Mouse (Mus musculus): Measurements from ENCODE around the gene Tango6. TPM values are rescaled to one million over a fixed set of nuclear protein-coding genes. Genes with fewer than 3 reads are reported as not detected.
"Not testable (repeated sequence)": the region's sequence is repeated elsewhere in the genome, so short reads cannot be mapped to it uniquely, and the experiment has no call there.

Gene Tango6
- polyA plus RNA-seq, 1 experiment = 1.8 TPM

DNA sequence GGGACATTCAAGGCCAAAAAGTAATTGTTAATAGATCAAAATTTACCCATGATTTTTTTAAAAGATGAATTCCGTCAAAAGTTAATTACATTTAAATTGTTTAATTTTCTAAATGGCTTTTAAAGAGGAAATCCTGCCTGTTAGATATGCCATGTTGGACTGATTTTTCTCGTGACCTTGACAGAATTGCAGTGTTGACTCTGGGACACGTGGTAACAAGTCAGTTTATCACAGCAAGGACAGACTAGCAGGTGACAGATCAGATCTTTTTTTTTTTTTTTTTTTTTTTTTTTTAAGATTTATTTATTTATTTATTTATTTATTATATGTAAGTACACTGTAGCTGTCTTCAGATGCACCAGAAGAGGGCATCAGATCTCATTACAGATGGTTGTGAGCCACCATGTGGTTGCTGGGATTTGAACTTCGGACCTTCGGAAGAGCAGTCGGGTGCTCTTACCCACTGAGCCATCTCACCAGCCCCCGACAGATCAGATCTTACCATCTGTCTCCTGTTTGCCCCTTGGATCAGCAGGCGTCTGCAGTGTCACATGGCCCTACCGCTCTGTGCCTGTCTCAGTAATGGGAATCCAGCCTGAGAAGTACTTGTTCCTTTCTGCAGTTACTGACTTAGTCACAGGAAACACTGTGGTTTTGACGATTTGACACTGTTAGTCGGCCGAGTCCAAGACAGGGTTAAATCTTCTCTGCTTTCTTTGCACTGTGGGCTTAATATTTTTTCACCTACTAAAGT, 119.7 kb downstream of the Tango6 start:
- WGBS = 83% methylated on average over 12 of the region's 12 CpGs
- not testable (repeated sequence) for DNase-seq (ENCODE audit: low read depth, low spot score)

DNA sequence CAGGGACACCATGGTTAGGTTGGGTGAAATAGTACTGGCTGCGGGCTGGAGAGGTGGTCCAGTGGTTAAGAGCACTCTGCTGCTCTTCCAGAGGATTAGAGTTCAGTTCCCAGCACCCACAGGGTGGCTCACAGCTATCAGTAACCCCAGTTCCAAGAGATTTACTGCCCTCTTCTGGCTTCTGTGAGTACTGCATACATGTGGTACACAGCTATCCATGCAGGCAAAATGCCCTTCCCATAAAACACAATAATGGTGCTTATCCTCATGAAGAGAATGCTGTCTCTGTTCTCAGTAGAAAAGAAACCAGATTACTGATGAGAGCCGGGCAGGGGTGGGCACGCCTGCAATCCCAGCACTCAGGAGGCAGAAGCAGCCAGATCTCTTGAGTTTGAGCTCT, 123.0 kb downstream of the Tango6 start:
- DNase-seq (ENCODE audit: low read depth, low spot score) = no peak
- 98% methylated on average over 3 of the region's 3 CpGs for WGBS

DNA sequence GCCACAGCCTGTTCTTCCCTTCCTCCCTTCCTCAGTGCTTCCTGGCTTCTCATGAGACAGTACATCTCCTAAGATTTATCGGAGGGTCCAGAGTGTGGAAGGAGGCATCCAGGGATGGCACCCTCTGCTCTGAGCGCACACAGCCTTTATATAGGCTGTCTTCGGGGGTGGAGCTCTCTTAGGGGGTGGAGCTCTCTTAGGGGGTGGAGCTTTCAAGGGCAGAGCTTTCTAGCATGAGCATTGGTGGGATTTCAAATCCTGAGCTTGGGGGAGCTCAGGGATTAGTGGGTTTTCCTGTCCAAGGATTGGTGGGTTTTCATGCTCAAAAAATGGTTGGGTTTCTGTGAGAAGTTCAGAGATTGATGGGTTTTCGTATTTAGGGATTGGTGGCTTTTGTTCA, 124.6 kb downstream of the Tango6 start:
- DNase-seq (ENCODE audit: low read depth, low spot score) = no peak

DNA sequence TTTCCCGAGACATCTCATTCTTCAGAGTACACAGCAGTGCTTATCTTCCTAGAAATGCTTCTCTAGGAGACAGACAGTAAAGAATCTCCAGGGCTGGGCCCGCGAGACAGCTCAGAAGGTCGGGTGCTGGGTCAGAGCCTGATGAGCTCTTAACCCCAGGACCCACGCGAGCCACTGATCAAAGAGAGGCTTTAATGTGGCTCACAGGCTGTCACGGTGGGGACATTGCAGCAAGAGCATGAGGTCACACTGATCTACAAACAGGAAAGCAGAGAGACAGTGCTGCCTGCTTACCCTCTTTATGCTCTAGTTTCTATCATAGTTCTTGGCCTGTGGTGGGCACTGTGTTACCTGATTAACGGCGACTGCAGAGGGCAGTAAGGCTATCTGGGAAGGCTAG, 126.9 kb downstream of the Tango6 start:
- DNase-seq (ENCODE audit: low read depth, low spot score) = no peak
- WGBS = 70% methylated on average over 9 of the region's 9 CpGs

More for the DNA sequence above, 124.6 kb downstream of the Tango6 start:
- WGBS = 90% methylated on average over 4 of the region's 4 CpGs

DNA sequence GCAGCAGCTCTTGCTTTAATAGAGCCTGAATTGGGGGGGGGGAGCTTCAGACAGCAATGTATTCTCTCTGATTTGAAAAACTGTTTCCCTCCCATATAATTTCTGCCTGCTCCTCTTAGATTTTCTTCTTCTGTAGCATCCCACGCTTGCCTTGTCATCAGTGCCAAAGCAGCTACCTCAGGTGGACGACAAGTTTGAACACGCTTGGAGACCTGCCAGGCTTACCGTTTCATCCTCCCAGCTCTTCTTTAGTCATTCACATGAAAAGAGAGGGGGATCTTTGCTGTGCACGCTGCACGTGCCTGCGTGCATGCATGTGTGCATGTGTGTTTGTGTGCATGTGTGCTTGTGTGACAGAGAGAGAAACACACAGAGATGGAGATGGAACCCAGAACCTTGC, 127.5 kb downstream of the Tango6 start:
- no peak for DNase-seq (ENCODE audit: low read depth, low spot score)
- WGBS = 93% methylated on average over 7 of the region's 7 CpGs

DNA sequence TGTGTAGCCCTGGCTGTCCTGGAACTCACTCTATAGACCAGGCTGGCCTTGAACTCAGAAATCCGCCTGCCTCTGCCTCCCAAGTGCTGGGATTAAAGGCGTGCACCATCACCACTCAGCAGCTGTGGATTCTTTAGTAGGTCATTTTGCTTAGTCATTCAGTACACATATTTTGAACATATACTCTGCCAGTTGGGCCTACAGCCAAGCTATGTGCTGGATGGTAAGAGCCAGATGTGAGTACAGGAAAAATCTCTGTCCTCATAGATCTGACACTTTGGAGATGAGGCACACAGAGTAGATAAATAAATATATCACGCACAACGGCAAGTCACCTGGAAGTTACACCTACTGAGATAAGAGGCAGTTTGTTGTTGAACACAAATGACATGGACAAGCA, 129.7 kb downstream of the Tango6 start:
- WGBS = 87% methylated on average over 4 of the region's 4 CpGs
- no peak for DNase-seq (ENCODE audit: low read depth, low spot score)

DNA sequence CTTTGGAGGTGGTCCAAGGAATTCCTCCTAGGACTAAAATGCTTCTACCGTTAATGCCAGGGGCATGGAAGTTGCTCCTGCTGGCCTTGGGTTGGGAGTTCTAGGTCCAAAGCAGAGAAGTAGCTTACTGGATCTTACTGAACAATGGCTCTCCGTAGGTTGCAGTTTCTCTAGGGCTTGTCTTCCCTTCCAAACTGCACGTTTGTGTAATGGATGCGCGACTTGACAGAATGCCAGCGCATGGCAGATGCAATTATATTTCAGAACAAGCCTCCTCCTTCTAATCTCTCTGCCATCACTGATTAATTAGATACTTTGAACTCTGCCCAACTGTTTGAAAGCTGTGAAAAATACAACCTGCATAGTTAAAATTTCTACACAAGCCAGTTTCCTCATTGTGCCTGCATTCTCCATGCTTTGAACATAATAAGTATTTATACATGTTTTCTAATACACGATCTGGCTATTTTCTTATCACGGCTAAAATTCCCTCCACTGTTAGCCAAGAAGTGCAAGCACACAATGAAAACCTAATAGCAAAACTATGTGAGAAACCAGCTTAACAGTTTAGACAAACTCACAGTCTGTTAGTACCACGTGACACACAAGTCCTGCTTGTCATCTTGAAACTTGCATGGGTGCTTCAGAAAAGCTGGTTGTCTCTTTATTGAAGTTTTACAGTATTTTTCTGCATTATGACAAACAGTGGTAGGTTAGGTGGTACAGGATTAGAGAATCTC, 133.7 kb downstream of the Tango6 start:
- WGBS = 46% methylated on average over 9 of the region's 9 CpGs
- no peak for DNase-seq (ENCODE audit: low read depth, low spot score)

DNA sequence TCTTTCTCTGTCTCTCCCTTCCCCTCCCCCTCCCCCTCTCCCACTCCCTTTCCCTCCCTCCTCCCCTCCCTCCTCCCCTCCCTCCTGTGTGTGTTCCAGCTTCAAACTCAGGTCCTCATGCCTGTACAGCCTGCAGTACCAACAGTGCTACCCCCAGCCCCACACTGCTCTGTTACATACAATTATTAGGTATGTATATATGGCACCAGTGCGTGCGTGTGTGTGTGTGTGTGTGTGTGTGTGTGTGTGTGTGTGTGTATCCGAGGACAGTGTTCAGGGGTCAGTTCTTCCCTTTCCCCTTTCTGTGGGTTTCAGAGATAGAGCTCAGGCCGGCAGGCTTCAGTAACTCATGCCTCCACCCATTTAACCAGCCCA, 134.3 kb downstream of the Tango6 start:
- WGBS = 90% methylated on average over 4 of the region's 4 CpGs
- no peak for DNase-seq (ENCODE audit: low read depth, low spot score)

DNA sequence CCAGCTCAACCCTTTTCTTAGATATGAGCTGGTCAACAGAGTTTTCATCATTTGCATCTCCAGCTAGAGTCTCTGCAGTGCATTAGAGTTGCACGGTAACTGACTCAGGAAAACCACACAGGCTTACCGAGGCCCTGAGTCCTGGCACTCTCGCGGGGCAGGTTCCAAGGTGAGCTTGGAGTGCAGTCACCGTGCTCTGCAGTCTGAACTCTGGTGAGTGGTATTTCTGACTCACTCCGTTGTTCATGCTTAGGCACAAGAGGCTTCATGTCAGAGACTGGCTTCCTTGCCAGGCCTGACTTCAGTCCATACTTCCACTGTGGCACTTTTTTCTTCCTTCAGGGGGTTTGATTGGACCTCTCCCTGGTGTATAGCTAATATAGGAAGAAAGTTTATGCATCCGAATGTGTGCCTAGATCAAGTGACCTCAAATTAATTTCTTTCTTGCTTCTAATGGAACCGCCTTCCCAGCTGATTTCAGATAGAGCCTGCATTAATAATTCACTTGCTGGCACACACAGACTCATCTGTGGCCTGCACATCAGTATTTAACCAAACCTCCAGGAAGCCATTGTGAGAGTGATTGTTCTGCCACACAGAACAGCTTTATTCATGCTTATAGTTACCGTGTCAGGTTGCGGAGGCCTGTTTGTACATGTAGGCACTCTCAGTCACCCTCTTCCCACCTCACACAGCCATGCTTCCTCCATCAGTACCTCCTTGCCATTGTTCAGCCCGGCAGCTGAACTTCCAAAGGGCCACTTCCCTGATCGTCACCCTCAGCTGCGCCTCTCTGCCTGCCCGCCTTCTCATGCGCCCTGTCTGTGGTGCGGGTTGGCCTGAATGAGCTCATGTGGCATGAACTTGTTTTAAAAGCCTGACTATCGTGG, 136.0 kb downstream of the Tango6 start:
- 92% methylated on average over 17 of the region's 17 CpGs for WGBS

DNA sequence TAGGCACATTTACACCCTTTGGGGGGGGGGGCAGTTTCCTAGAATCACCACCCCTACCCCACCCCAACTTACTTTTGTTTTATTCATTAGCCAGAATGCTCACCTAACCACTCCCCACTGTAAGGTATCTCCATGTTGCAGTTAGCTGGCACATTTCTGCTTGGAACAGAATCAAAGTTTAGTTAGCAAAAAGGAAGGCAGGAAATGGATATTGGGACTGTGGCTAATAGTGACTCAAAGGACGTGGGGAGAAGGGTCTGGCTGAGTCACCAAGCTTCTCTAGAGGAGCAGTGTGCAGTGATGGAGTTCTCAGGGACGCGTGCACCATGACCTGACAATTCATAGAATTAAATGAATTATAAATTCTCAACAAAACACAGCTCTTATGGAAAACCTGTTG, 136.7 kb downstream of the Tango6 start:
- no peak for DNase-seq (ENCODE audit: low read depth, low spot score)

More for the DNA sequence above, 136.0 kb downstream of the Tango6 start:
- no peak for DNase-seq (ENCODE audit: low read depth, low spot score)

DNA sequence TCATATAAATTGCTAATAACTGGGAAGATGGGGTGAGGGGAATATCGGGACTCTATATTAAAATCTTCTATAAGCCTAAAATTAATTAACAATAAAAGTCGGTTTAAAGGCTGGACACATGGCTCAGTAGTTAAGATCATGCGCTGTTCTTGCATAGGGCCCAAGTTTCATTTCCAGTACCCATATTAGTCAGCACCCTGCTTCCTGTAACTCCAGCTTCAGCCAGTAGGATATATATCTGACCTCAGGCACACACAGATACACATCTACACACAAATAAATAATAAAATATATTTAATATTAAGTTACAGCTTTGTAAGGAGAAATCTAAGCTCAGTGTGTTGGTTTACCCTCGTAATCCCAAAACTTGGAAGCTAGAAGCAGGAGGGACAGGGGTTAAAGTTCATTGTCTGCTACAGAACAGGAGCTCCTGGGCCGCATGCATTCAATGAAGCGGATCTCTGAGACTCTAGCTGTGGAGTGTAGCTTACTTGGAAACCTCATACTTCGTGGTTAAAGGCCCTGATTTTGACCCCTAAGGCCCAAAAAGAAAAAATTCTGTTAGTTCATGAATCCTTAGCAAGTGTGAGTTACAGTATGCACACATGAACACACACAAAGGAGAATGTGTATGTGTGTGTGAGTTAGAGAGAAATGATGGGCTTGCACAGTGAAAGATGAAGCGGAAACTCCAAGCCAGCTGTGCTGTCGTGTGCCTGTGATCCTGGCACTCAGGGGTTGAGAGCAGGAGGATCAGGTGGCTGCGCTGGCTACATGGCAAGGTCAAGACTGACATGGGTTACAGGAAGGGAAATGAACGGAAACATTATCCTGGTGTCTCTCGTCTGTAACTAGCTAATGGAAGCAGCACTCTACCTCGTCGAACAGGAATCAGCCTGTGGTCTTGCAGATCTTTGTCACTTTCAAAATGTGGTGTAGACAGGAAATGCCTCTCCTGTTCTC, 138.0 kb downstream of the Tango6 start:
- WGBS = 87% methylated on average over 14 of the region's 14 CpGs

More for the DNA sequence above, 136.7 kb downstream of the Tango6 start:
- 82% methylated on average over 3 of the region's 3 CpGs for WGBS

DNA sequence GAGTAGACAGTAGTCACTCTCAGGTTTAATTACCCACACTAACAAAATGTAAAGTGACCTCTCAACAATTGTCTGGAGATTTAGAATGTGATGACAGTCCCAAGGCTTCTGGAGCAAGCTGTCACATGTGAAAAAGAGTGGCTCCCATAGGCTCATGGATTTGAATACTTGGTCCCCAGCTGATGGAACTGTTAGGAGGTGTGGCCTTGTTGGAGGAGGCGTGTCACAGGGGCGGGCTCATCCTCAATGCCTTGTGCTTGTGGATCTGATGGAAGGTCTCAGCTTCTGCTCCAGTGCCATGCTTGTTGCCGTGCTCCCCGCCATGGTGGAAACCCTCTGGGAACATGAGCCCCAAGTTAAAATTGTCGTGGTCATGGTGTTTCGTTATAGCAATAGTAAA, 146.1 kb downstream of the Tango6 start:
- WGBS = 91% methylated on average over 6 of the region's 6 CpGs

More for the DNA sequence above, 138.0 kb downstream of the Tango6 start:
- no peak for DNase-seq (ENCODE audit: low read depth, low spot score)

DNA sequence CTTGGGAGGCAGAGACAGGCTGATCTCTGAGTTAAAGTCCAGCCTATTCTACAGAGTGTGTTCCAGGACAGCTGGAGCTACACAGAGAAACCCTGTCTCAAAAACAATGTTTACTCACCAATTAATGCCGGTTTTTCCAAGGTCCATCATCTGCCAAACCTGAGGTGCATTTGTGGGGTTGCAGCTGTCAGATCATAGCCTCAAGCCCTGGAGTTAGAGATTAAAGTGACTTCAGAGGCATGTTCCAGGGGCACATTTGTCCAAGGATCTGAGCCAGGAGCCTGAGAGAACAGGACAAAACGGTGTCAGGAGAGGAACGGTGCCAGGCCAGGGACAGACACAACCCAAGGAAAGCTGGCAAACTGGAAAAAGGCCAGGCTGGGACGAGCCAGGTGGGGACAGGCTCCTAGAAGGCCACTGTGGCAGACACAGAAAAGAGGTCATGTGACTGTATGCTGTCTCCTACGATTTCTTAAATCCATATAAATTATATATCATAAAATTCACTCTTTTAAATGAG, 146.7 kb downstream of the Tango6 start:
- WGBS = 45% methylated on average over 5 of the region's 5 CpGs
- no peak for DNase-seq (ENCODE audit: low read depth, low spot score)

More for the DNA sequence above, 146.1 kb downstream of the Tango6 start:
- no peak for DNase-seq (ENCODE audit: low read depth, low spot score)

DNA sequence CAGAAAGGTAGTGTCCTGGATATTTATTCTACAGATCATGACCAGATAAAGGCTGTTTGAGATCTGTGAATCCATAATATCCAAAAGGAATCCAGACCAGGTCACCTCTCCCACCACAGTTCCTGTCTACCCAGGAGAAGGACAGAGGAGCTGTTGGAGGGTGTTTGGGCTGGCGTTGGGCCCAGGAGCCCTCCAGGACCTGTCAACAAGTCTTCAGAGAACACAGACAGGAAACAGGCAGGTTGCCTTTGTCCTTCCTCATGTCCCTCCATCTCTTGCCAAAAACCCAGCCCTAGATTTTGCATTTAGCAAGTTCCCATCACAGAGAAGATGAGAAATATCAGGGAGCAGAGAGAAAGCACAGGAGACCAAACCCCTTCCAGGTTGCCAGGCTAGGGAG, 152.0 kb downstream of the Tango6 start:
- DNase-seq (ENCODE audit: low read depth, low spot score) = no peak
- WGBS = 53% methylated on average over 1 of the region's 1 CpGs

DNA sequence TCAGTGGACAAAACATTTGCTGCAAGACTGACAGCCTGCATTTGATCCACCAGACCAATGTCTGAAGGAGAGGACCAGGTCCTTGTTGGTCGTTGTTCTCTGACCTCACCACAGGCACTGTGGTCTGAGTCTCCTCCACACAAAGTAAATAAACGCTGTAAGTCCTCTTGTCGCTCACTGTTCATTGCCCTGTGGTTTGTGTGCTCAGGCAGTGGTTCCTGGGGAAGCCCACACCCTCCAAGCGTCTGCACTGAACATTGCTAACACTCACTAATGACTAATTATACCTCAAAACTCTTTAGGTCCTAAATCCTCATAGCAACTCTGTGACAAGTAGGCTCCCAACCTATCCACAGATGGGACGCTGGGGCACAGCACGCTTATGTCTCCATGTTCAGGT, 153.7 kb downstream of the Tango6 start:
- WGBS = 47% methylated on average over 6 of the region's 6 CpGs
- no peak for DNase-seq (ENCODE audit: low read depth, low spot score)

DNA sequence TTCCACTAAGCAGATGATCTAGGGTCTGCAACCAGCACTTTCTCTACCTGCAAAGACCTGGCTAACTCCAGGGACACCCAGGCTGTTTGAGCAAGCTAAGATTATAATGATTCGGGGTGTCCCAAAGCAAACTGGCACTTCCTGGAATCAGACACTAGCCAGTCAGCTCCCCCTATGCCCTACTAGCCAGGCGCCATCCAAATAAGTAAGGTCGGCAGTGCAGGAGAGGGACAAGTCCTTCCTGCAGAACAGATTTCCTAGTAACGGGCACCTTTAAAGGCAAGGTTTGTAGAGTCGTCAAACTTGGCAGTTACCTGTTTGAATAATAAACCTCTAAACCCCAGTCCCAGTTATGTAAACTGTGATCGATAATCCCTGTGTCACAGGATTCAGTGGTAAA, 155.9 kb downstream of the Tango6 start:
- WGBS = 29% methylated on average over 6 of the region's 6 CpGs
- no peak for DNase-seq (ENCODE audit: low read depth, low spot score)

DNA sequence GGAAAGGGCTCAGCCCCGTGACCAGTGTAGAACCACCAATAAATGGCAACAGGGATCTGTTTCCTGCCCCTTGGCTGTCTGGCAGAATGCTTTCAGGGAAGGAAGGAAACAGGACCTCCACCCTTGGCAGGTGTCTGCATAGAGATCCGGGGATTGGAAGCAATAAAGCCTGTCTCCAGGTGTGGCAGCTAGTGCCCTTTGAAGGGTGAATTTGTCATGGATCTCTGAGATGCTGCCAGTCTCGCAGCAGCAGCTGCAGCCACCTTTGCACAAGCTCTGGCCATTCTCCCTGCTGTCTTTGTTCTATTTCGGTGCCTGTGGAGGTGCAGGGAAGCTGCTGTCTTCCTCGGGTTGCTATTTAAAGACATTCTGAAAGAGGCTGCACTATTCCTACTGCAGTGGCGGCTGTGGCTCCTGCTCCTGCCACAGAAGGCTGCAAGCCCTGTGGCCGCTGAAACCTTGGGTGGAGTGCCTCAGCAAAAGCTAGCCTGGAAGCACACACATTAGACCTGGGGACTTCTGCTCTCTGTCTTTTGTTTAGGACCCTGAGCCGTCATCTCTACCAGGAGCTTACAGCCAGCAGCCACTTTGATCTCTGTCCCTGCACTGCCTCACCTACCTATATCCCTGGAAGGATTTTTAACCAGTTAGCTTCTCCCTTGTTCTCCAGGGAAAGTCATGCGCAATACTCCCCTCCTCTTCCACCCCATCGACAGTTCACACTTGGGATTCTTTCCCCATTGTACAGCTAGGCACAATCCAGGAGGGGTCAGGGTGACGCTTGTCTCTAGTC, 156.5 kb downstream of the Tango6 start:
- DNase-seq (ENCODE audit: low read depth, low spot score) = peak; percentile 43
- 29% methylated on average over 11 of the region's 11 CpGs for WGBS

DNA sequence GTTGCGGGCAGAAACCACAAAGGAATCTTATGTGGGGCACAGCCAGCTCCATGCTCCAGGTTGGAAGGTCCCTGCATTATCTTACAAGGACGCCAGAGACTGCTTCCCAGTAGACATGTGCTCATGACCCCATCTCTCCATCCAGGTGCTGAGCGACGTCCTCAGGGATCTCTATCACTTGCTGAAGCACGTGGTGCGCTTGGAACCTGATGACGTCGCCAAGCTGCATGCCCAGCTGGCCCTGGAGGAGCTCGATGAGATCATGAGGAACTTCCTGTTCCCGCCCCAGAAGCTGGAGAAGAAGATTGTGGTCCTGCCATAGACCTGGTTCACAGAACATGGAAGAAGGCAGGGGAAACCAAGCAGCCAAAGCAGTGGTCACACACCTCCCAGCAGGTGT, 167.2 kb downstream of the Tango6 start:
- WGBS = 78% methylated on average over 10 of the region's 10 CpGs
- no peak for DNase-seq (ENCODE audit: low read depth, low spot score)

All from large intestine, adult 2 months (tissue).